Mouse (Mus musculus) heart, adult 2 months (tissue): ENCODE results near the gene Kazn.

Experiments
- CTCF ChIP-seq: fragments of 200-600 bp; IDR thresholded peaks from 2 replicates; pipeline ENCODE4 v1.8.1; 2022; ENCODE audit warnings: antibody characterized with exemption, mild to moderate bottlenecking, moderate library complexity
- EP300 ChIP-seq: fragments of 200-500 bp; IDR thresholded peaks from 2 replicates; pipeline ENCODE4 v1.6.1; 2011; ENCODE audit warnings: low read depth, low read length, control low read depth; ENCODE audit not compliant: insufficient read depth
- POLR2A ChIP-seq: fragments of 200-500 bp; IDR thresholded peaks from 2 replicates; pipeline ENCODE4 v1.6.1; 2011; ENCODE audit warnings: mild to moderate bottlenecking, low read depth, low read length, control low read depth; ENCODE audit not compliant: insufficient read depth

- TF ChIP-seq CTCF (no peak), POLR2A (no peak), EP300 (no peak)
Measured at GRCm38 (mm10) chr4:142055600-142055999, 183.6 kb downstream of the Kazn start.
